Mouse (Mus musculus): ENCODE measurements at regions not wholly inside any gene's neighbourhood (a gene's known extent, or its start where the extent isn't known, plus 50 kb on each side); places are given as distances from the start of the nearest gene placed in this dataset.

- Histone ChIP-seq H3K27me3 (ENCODE audit: control insufficient read depth in 1 of 2, insufficient read depth in 2 of 2, low read length in 2 of 2) (peaks cover 19 to 24% of the 10 kb centered on the region in 2 experiments), H3K27ac (ENCODE audit: control insufficient read depth, low read depth, low read length) (no peak overlapping the region), H3K9me3 (replicated peaks; ENCODE audit: insufficient read depth, low read length) (no peaks in the 10 kb centered on the region), H3K4me1 (ENCODE audit: control insufficient read depth in 1 of 2, insufficient read depth in 2 of 2, low read length in 2 of 2) (no peaks in the 10 kb centered on the region), H3K79me2 (ENCODE audit: control insufficient read depth, insufficient read depth, low read length, poor library complexity) (no peaks in the 10 kb centered on the region), H3K4me3 (ENCODE audit: control insufficient read depth in 1 of 2, insufficient read depth in 1 of 2, low read depth in 2 of 2, low read length in 2 of 2) (no peak overlapping the region), H3K36me3 (ENCODE audit: control insufficient read depth in 1 of 2, insufficient read depth in 2 of 2, low read length in 2 of 2) (no peaks in the 10 kb centered on the region), H3K9ac (ENCODE audit: control insufficient read depth, low read depth, low read length, poor library complexity, severe bottlenecking) (no peak overlapping the region)
- no peak for DNase-seq (ENCODE audit: low read depth, low spot score)
- TF ChIP-seq UBTF (IDR thresholded peaks at IDR 0.05; ENCODE audit: borderline replicate concordance, insufficient read depth, low read depth, low read length) (no peak), USF1 (IDR thresholded peaks at IDR 0.05; ENCODE audit: low read depth, low read length) (no peak), MYC (IDR thresholded peaks at IDR 0.05; ENCODE audit: low read depth, low read length) (no peak), TBP (IDR thresholded peaks at IDR 0.05; ENCODE audit: low read depth, low read length) (no peak), POLR2AphosphoS2 (IDR thresholded peaks at IDR 0.05; ENCODE audit: low read length) (no peak), SIN3A (IDR thresholded peaks at IDR 0.05; ENCODE audit: low read length) (no peak), MAZ (IDR thresholded peaks at IDR 0.05; ENCODE audit: low read depth, low read length) (no peak), CHD2 (IDR thresholded peaks at IDR 0.05; ENCODE audit: low read length) (no peak), ETS1 (IDR thresholded peaks at IDR 0.05; ENCODE audit: low read depth, low read length) (no peak), RCOR1 (IDR thresholded peaks at IDR 0.05; ENCODE audit: low read depth, low read length) (no peak), NELFE (IDR thresholded peaks at IDR 0.05; ENCODE audit: low read depth, low read length) (no peak), GATA1 (IDR thresholded peaks at IDR 0.05; ENCODE audit: low read depth, low read length) (no peak), ZNF384 (IDR thresholded peaks at IDR 0.05; ENCODE audit: low read depth, low read length) (no peak)
Observed at GRCm38 (mm10) chr4:45631276-45632045, 99.2 kb upstream of the Shb start.

- Histone ChIP-seq H3K27me3 (ENCODE audit: control insufficient read depth in 1 of 2, insufficient read depth in 2 of 2, low read length in 2 of 2) (peaks cover 20 to 23% of the 10 kb centered on the region in 2 experiments), H3K27ac (ENCODE audit: control insufficient read depth, low read depth, low read length) (no peak overlapping the region), H3K79me2 (ENCODE audit: control insufficient read depth, insufficient read depth, low read length, poor library complexity) (no peaks in the 10 kb centered on the region), H3K4me3 (ENCODE audit: control insufficient read depth in 1 of 2, insufficient read depth in 1 of 2, low read depth in 2 of 2, low read length in 2 of 2) (no peak overlapping the region), H3K36me3 (ENCODE audit: control insufficient read depth in 1 of 2, insufficient read depth in 2 of 2, low read length in 2 of 2) (no peaks in the 10 kb centered on the region), H3K9me3 (replicated peaks; ENCODE audit: insufficient read depth, low read length) (no peaks in the 10 kb centered on the region), H3K4me1 (ENCODE audit: control insufficient read depth in 1 of 2, insufficient read depth in 2 of 2, low read length in 2 of 2) (no peaks in the 10 kb centered on the region), H3K9ac (ENCODE audit: control insufficient read depth, low read depth, low read length, poor library complexity, severe bottlenecking) (no peak overlapping the region)
- TF ChIP-seq GABPA (IDR thresholded peaks at IDR 0.05; ENCODE audit: low read depth, low read length) (no peak), CHD2 (IDR thresholded peaks at IDR 0.05; ENCODE audit: low read length) (no peak), NRF1 (IDR thresholded peaks at IDR 0.05; ENCODE audit: insufficient read depth, low read depth, low read length, poor library complexity, severe bottlenecking) (no peak), MAFK (IDR thresholded peaks at IDR 0.05; ENCODE audit: borderline replicate concordance, low read depth, low read length) (no peak), E2F4 (IDR thresholded peaks at IDR 0.05; ENCODE audit: borderline replicate concordance, low read depth, low read length) (no peak), TCF12 (IDR thresholded peaks at IDR 0.05; ENCODE audit: low read depth, low read length) (no peak), ZKSCAN1 (IDR thresholded peaks at IDR 0.05; ENCODE audit: low read depth, low read length) (no peak), UBTF (IDR thresholded peaks at IDR 0.05; ENCODE audit: borderline replicate concordance, insufficient read depth, low read depth, low read length) (no peak), MYC (IDR thresholded peaks at IDR 0.05; ENCODE audit: low read depth, low read length) (no peak), HCFC1 (IDR thresholded peaks at IDR 0.05; ENCODE audit: low read depth, low read length) (no peak), RCOR1 (IDR thresholded peaks at IDR 0.05; ENCODE audit: low read depth, low read length) (no peak), BHLHE40 (IDR thresholded peaks at IDR 0.05; ENCODE audit: borderline replicate concordance, low read depth, low read length) (no peak), CTCF (IDR thresholded peaks at IDR 0.05 in 2 of 3, conservative IDR thresholded peaks at IDR 0.05 in 1 of 3; ENCODE audit: control insufficient read depth in 1 of 3, insufficient read depth in 1 of 3, low read depth in 2 of 3, low read length in 3 of 3, poor library complexity in 1 of 3, severe bottlenecking in 1 of 3) (no peak), TAL1 (IDR thresholded peaks at IDR 0.05; ENCODE audit: low read length) (no peak), POLR2AphosphoS5 (IDR thresholded peaks at IDR 0.05; ENCODE audit: borderline replicate concordance, low read depth, low read length) (no peak), KAT2A (conservative IDR thresholded peaks at IDR 0.05; ENCODE audit: low read depth, low read length) (no peak), ETS1 (IDR thresholded peaks at IDR 0.05; ENCODE audit: low read depth, low read length) (no peak), ZC3H11A (IDR thresholded peaks at IDR 0.05; ENCODE audit: low read depth, low read length) (no peak)
- no peak for DNase-seq (ENCODE audit: low read depth, low spot score)
Observed at GRCm38 (mm10) chr4:45625633-45626032, 93.4 kb upstream of the Shb start.
